In genomic region chr4:120831472-120831871, GRCm38 (mm10) we compare ENCODE assay signal across 8 mouse cellular contexts. TPM values are rescaled to one million over a fixed set of nuclear protein-coding genes. Genes with fewer than 3 reads are reported as not detected.
DNase-seq lines count a peak whose midpoint lies in the region; ATAC-seq and TF ChIP-seq lines count a peak whose summit lies in the region.

Gene Nfyc, minus strand, starts transcription at chr4:120831572.

- 84% methylated on average over 4 of the region's 4 CpGs for WGBS in bone marrow, adult 2 months
- WGBS in midbrain, embryonic 13.5 days: 87% methylated on average over 4 of the region's 4 CpGs

- no peak for TF ChIP-seq POLR2A in bone marrow, adult 2 months (IDR thresholded peaks at IDR 0.05; ENCODE audit: borderline replicate concordance, control insufficient read depth, low read depth, low read length)

- ATAC-seq in midbrain, embryonic 13.5 days: no peak

- no peaks in the 10 kb centered on the region for H3K36me3 ChIP-seq in midbrain, embryonic 13.5 days

- H3K9ac ChIP-seq in midbrain, embryonic 13.5 days (replicated peaks): no peak within 1 kb of the TSS

- H3K9me3 ChIP-seq in midbrain, embryonic 13.5 days: no peaks in the 10 kb centered on the region

- no peak within 1 kb of the TSS for H3K27ac ChIP-seq in layer of hippocampus, adult 2 months
- H3K27ac ChIP-seq in bone marrow, adult 2 months (ENCODE audit: control insufficient read depth, insufficient read depth, low read depth, low read length, poor library complexity): no peak within 1 kb of the TSS
- no peak within 1 kb of the TSS for H3K27ac ChIP-seq in midbrain, embryonic 13.5 days

- no peak for DNase-seq in layer of hippocampus, adult 2 months (ENCODE audit: low spot score in 2 of 2)
- DNase-seq in layer of hippocampus, adult 9-10 months (ENCODE audit: low spot score): no peak
- DNase-seq in gonadal fat pad, adult 2 months (ENCODE audit: low read depth): no peak
- no peak for DNase-seq in layer of hippocampus, postnatal 10 days (ENCODE audit: low spot score in 2 of 2)
- no peak for DNase-seq in spleen, adult 18-20 months
- DNase-seq in spleen, postnatal 4 days (ENCODE audit: low spot score in 2 of 2): no peak

- no peak for TF ChIP-seq CTCF in layer of hippocampus, adult 2 months (conservative IDR thresholded peaks at IDR 0.05)
- TF ChIP-seq CTCF in bone marrow, adult 2 months (IDR thresholded peaks at IDR 0.05; ENCODE audit: control insufficient read depth, insufficient read depth, low read length): no peak

- H3K4me1 ChIP-seq in bone marrow, adult 2 months (ENCODE audit: control insufficient read depth, insufficient read depth, low read length): peaks cover 1% of the 10 kb centered on the region; the same call in 1 of the 2 replicates
- no peaks in the 10 kb centered on the region for H3K4me1 ChIP-seq in midbrain, embryonic 13.5 days (replicated peaks)

- no peak within 1 kb of the TSS for H3K4me3 ChIP-seq in layer of hippocampus, adult 2 months
- H3K4me3 ChIP-seq in bone marrow, adult 2 months (replicated peaks; ENCODE audit: control insufficient read depth, low read depth, low read length): no peak within 1 kb of the TSS
- no peak within 1 kb of the TSS for H3K4me3 ChIP-seq in midbrain, embryonic 13.5 days (replicated peaks)

- no peak within 1 kb of the TSS for H3K4me2 ChIP-seq in midbrain, embryonic 13.5 days (replicated peaks)

- no peaks in the 10 kb centered on the region for H3K27me3 ChIP-seq in midbrain, embryonic 13.5 days

RNA-seq across cellular contexts. Expression of gene Nfyc, which starts in this region (rescaled TPM):
- total RNA-seq in layer of hippocampus, adult 2 months (2021): 10 to 100 TPM; 46.4 to 47.1 TPM
- polyA plus RNA-seq in bone marrow, adult 2 months (2011; ENCODE audit: insufficient read depth, insufficient read length, low replicate concordance, missing spikeins): 35.8 and 43.7 TPM in 2 replicates
- polyA plus RNA-seq in gonadal fat pad, adult 2 months (2012; rRNA removed): 120 and 148 TPM in 2 replicates
- 10 to 100 TPM; 47.7 to 50.8 TPM for total RNA-seq in layer of hippocampus, postnatal 10 days (2021)
- 87.1 and 88.8 TPM in 2 replicates for polyA plus RNA-seq in midbrain, embryonic 13.5 days (2015; fragmentation: Nextera tagmentation; extraction: Ambion mirVana)
